Mouse (Mus musculus) ovary, postnatal 36 days (tissue): ENCODE results near the gene Slc29a1.
A peak's percentile ranks its signal among the peaks of the same experiment; 100 is the strongest.

ENCODE experiments used
- DNase-seq: peaks from one replicate; pipeline ENCODE4 v3.0.0; 2022; ENCODE audit warnings: low spot score, mixed read lengths

The Slc29a1 gene

GRCm38 (mm10) chr17:45549617-45550181 is 49.7 kb downstream of the Slc29a1 start, which contains the start of gene Tmem151b:
Tmem151b (minus strand) TSS chr17:45549677.
- no peak for DNase-seq

GRCm38 (mm10) chr17:45548541-45549512 is 50.6 kb downstream of the Slc29a1 start:
- no peak for DNase-seq

GRCm38 (mm10) chr17:45547461-45548190 is 51.8 kb downstream of the Slc29a1 start:
- no peak for DNase-seq

- DNase-seq, result no peak
These were observed 52.5 kb downstream of the Slc29a1 start for GRCm38 (mm10) chr17:45546941-45547340.

- no peak for DNase-seq
These were observed 54.0 kb downstream of the Slc29a1 start for GRCm38 (mm10) chr17:45545278-45545961.

- DNase-seq, result no peak
These were observed 54.5 kb downstream of the Slc29a1 start for GRCm38 (mm10) chr17:45544873-45545277.

- DNase-seq, result no peak
These were observed 55.2 kb downstream of the Slc29a1 start for GRCm38 (mm10) chr17:45544001-45544872.

GRCm38 (mm10) chr17:45543115-45543514 is 56.3 kb downstream of the Slc29a1 start:
- DNase-seq, result no peak

GRCm38 (mm10) chr17:45542705-45543104 is 56.7 kb downstream of the Slc29a1 start:
- DNase-seq, result no peak

- DNase-seq, result no peak
These were observed 57.3 kb downstream of the Slc29a1 start for GRCm38 (mm10) chr17:45542129-45542528.

- DNase-seq, result no peak
These were observed 59.7 kb downstream of the Slc29a1 start for GRCm38 (mm10) chr17:45539664-45540063.

- no peak for DNase-seq
These were observed 61.0 kb downstream of the Slc29a1 start for GRCm38 (mm10) chr17:45538394-45538793.

- peak; percentile 39 for DNase-seq
These were observed 63.1 kb downstream of the Slc29a1 start for GRCm38 (mm10) chr17:45536264-45536663.
